Mouse (Mus musculus): ENCODE results near the gene Rnf135.

DNA sequence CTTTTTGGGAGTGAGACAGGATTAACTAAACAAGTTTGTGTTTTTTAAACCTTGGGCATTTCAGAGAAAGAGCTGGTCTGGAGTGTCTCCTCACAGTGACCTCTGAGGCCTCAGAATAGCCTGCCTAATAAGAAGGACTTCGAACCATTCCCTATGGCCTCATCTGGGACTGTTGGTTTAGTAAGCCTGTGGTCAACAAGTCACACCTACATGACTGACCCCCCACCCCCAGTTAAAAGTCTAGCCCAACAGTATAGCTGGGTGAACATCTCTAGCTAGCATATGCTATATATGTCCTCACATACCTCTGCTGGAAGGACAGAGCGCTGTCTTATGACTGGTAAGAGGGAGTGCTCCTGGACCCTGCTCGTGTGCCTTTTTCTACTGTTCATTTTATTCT is 15.7 kb downstream of the Rnf135 start:
- no peak for TF ChIP-seq CTCF (conservative IDR thresholded peaks at IDR 0.05; ENCODE audit: insufficient read depth, insufficient read length, low read depth, low read length)
- TF ChIP-seq POLR2A (IDR thresholded peaks at IDR 0.05; ENCODE audit: low read depth, low read length), result no peak
